Mouse (Mus musculus) forelimb bud, embryonic 11.5 days (tissue): ENCODE measurements at regions not wholly inside any gene's neighbourhood (a gene's known extent, or its start where the extent isn't known, plus 50 kb on each side); places are given as distances from the start of the nearest gene placed in this dataset.

Experiments used
- DNase-seq: peaks from one replicate; pipeline ENCODE4 v3.0.0-alpha.2; 2012; ENCODE audit warnings: low read depth, low spot score

- DNase-seq, result no peak
Observed at GRCm38 (mm10) chr8:6813816-6814215, 1708.7 kb upstream of the Slc10a2 start.

- DNase-seq, result no peak
Observed at GRCm38 (mm10) chr8:6807116-6807515, 1702.0 kb upstream of the Slc10a2 start.

- DNase-seq, result peak; percentile 25
Observed at GRCm38 (mm10) chr8:6803199-6803598, 1698.0 kb upstream of the Slc10a2 start.

GRCm38 (mm10) chr8:6801076-6801475 is 1695.9 kb upstream of the Slc10a2 start:
- no peak for DNase-seq

GRCm38 (mm10) chr8:6789096-6789495 is 1683.9 kb upstream of the Slc10a2 start:
- peak; percentile 19 for DNase-seq

- no peak for DNase-seq
Observed at GRCm38 (mm10) chr8:6780983-6781382, 1675.8 kb upstream of the Slc10a2 start.

GRCm38 (mm10) chr8:6775103-6775502 is 1670.0 kb upstream of the Slc10a2 start:
- no peak for DNase-seq

- no peak for DNase-seq
Observed at GRCm38 (mm10) chr8:6729571-6729970, 1624.4 kb upstream of the Slc10a2 start.

GRCm38 (mm10) chr8:6708886-6709449 is 1603.8 kb upstream of the Slc10a2 start:
- DNase-seq, result peak; percentile 17

GRCm38 (mm10) chr8:6688595-6688994 is 1583.4 kb upstream of the Slc10a2 start:
- DNase-seq, result no peak

- no peak for DNase-seq
Observed at GRCm38 (mm10) chr8:6658860-6659259, 1553.7 kb upstream of the Slc10a2 start.

GRCm38 (mm10) chr8:6657451-6657990 is 1552.4 kb upstream of the Slc10a2 start:
- no peak for DNase-seq

- DNase-seq, result no peak
Observed at GRCm38 (mm10) chr8:6652180-6652579, 1547.0 kb upstream of the Slc10a2 start.

- no peak for DNase-seq
Observed at GRCm38 (mm10) chr8:6648083-6648482, 1542.9 kb upstream of the Slc10a2 start.

- DNase-seq, result no peak
Observed at GRCm38 (mm10) chr8:6645287-6645957, 1540.3 kb upstream of the Slc10a2 start.

GRCm38 (mm10) chr8:6644396-6644795 is 1539.2 kb upstream of the Slc10a2 start:
- DNase-seq, result no peak

- no peak for DNase-seq
Observed at GRCm38 (mm10) chr8:6627009-6627557, 1521.9 kb upstream of the Slc10a2 start.

GRCm38 (mm10) chr8:6608891-6609290 is 1503.7 kb upstream of the Slc10a2 start:
- DNase-seq, result no peak

- no peak for DNase-seq
Observed at GRCm38 (mm10) chr8:6606854-6607535, 1501.8 kb upstream of the Slc10a2 start.

- DNase-seq, result no peak
Observed at GRCm38 (mm10) chr8:6604232-6604804, 1499.2 kb upstream of the Slc10a2 start.

GRCm38 (mm10) chr8:6590146-6590545 is 1485.0 kb upstream of the Slc10a2 start:
- no peak for DNase-seq
